Mouse (Mus musculus): ENCODE data around the gene Prkcz.
"Not testable (repeated sequence)": the region's sequence is repeated elsewhere in the genome, so short reads cannot be mapped to it uniquely, and the experiment has no call there.

Prkcz gene

GRCm38 (mm10) chr4:155283001-155283503, 78.1 kb downstream of the Prkcz start:
- DNase-seq (ENCODE audit: low spot score): no peak

GRCm38 (mm10) chr4:155282231-155282630, 78.9 kb downstream of the Prkcz start:
- DNase-seq (ENCODE audit: low spot score): no peak

- DNase-seq (ENCODE audit: low spot score): no peak
Observed at GRCm38 (mm10) chr4:155281652-155282051, 79.5 kb downstream of the Prkcz start.

GRCm38 (mm10) chr4:155281227-155281626, 79.9 kb downstream of the Prkcz start:
- DNase-seq (ENCODE audit: low spot score): no peak

- DNase-seq (ENCODE audit: low spot score): no peak
Observed at GRCm38 (mm10) chr4:155280768-155281121, 80.4 kb downstream of the Prkcz start.

- no peak for DNase-seq (ENCODE audit: low spot score)
Observed at GRCm38 (mm10) chr4:155279926-155280767, 81.0 kb downstream of the Prkcz start.

- no peak for DNase-seq (ENCODE audit: low spot score)
Observed at GRCm38 (mm10) chr4:155279054-155279453, 82.1 kb downstream of the Prkcz start.

GRCm38 (mm10) chr4:155277963-155278362, 83.2 kb downstream of the Prkcz start:
- DNase-seq (ENCODE audit: low spot score): no peak

- no peak for DNase-seq (ENCODE audit: low spot score)
Observed at GRCm38 (mm10) chr4:155274851-155275250, 86.3 kb downstream of the Prkcz start.

GRCm38 (mm10) chr4:155274451-155274850, 86.7 kb downstream of the Prkcz start:
- DNase-seq (ENCODE audit: low spot score): no peak

- DNase-seq (ENCODE audit: low spot score): peak; percentile 69
Observed at GRCm38 (mm10) chr4:155268382-155268781, 92.8 kb downstream of the Prkcz start.

- DNase-seq (ENCODE audit: low spot score): no peak
Observed at GRCm38 (mm10) chr4:155267639-155268175, 93.5 kb downstream of the Prkcz start.

GRCm38 (mm10) chr4:155267047-155267543, 94.1 kb downstream of the Prkcz start:
- no peak for DNase-seq (ENCODE audit: low spot score)

GRCm38 (mm10) chr4:155264521-155265321, 96.4 kb downstream of the Prkcz start:
- DNase-seq (ENCODE audit: low spot score): no peak

- DNase-seq (ENCODE audit: low spot score): no peak
Observed at GRCm38 (mm10) chr4:155252253-155252652, 108.9 kb downstream of the Prkcz start.

GRCm38 (mm10) chr4:155251147-155251546, 110.0 kb downstream of the Prkcz start:
- no peak for DNase-seq (ENCODE audit: low spot score)

GRCm38 (mm10) chr4:155250361-155251117, 110.6 kb downstream of the Prkcz start:
- peak; percentile 30 for DNase-seq (ENCODE audit: low spot score)

- peak; percentile 82 for DNase-seq (ENCODE audit: low spot score)
Observed at GRCm38 (mm10) chr4:155249648-155250351, 111.4 kb downstream of the Prkcz start, which contains the start of gene Faap20. Gene Faap20, plus strand, starts transcription at chr4:155249802.

- DNase-seq (ENCODE audit: low spot score): peak; percentile 88
Observed at GRCm38 (mm10) chr4:155249257-155249647, 111.9 kb downstream of the Prkcz start.

- not testable (repeated sequence) for DNase-seq (ENCODE audit: low spot score)
Observed at GRCm38 (mm10) chr4:155248054-155248453, 113.1 kb downstream of the Prkcz start.

- DNase-seq (ENCODE audit: low spot score): no peak
Observed at GRCm38 (mm10) chr4:155246691-155247105, 114.5 kb downstream of the Prkcz start.

All from urinary bladder, postnatal 25 days (tissue).